Mouse (Mus musculus): ENCODE measurements around the gene Slc16a6. TPM values are rescaled to one million over a fixed set of nuclear protein-coding genes. Genes with fewer than 3 reads are reported as not detected.
A peak's percentile ranks its signal among the peaks of the same experiment; 100 is the strongest.

Slc16a6 gene
- total and polyA plus RNA-seq, 3 experiments = 14.1 to 24.2 (median 20.9) TPM

DNA sequence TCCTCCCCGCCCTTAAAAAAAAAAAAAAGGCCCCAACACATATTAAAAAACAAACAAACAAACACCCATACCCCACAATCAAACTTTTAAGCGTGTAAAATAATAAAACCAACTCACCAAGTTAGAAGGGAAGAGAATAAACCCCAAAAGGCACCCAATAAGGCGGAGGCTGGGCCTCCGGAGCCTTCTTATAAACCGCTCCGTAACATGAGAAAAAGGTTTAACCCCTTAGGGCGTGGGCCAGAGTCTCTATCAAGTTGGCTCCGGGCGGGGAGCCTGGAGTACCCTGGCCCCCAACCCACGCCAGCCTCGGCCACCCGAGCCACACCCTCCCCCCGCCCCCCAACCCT, 602 bp downstream of the Slc16a6 start:
- H3K9me3 ChIP-seq (replicated peaks; ENCODE audit: low read length) = no peaks in the 10 kb centered on the region
- peaks cover 0 to 5% of the 10 kb centered on the region in 2 experiments for H3K36me3 ChIP-seq (replicated peaks in 1 of 2; ENCODE audit: control insufficient read depth in 1 of 2, insufficient read depth in 1 of 2, low read length in 1 of 2)
- H3K27me3 ChIP-seq (replicated peaks) = no peaks in the 10 kb centered on the region
- peak overlapping the region; percentile 97 for H3K9ac ChIP-seq (ENCODE audit: insufficient read depth, low read depth)
- in situ Hi-C loops (cut with MboI; ENCODE audit: low pct_ligation_motif_present, low pct_unique_long_range_greater_than_20kb, low sequenced_read_pairs) = no loop called here
- peak overlapping the region; percentile 79 for H3K4me2 ChIP-seq (ENCODE audit: insufficient read depth, low read depth, poor library complexity, severe bottlenecking)
- dilution Hi-C loops (cut with MboI; ENCODE audit: extremely low pct_ligation_motif_present, extremely low pct_unique_long_range_greater_than_20kb, low sequenced_read_pairs) = no loop called here
- TF ChIP-seq ZC3H11A (IDR thresholded peaks at IDR 0.05; ENCODE audit: low read depth, low read length) (no peak), SIN3A (IDR thresholded peaks at IDR 0.05; ENCODE audit: low read length) (peak; percentile 44; the same call in 1 of the 2 replicates), UBTF (IDR thresholded peaks at IDR 0.05; ENCODE audit: low read depth, low read length) (peak; percentile 29), TBP (conservative IDR thresholded peaks at IDR 0.05; ENCODE audit: low read depth, low read length) (0 out of 2 replicates have a peak, but pooled peaks have one; percentile 42), SMC3 (IDR thresholded peaks at IDR 0.05; ENCODE audit: low read depth, low read length) (0 out of 2 replicates have a peak, but pooled peaks have one; percentile 1), POLR2A (IDR thresholded peaks at IDR 0.05; ENCODE audit: low read depth, low read length) (no peak), ZNF384 (IDR thresholded peaks at IDR 0.05; ENCODE audit: low read depth, low read length) (no peak; the same call in none of the 2 replicates)
- H3K4me1 ChIP-seq (ENCODE audit: control insufficient read depth in 1 of 2, insufficient read depth in 2 of 2) = peaks cover 11 to 68% of the 10 kb centered on the region in 2 experiments; a peak in 3 of 4 replicates
- H3K27ac ChIP-seq (ENCODE audit: insufficient read depth, low read depth) = no peak overlapping the region
- no peak for DNase-seq (ENCODE audit: extremely low read depth)
- peak overlapping the region; percentile 72 to 95 (median 76) for H3K4me3 ChIP-seq (replicated peaks in 1 of 3; ENCODE audit: low read depth in 2 of 3, low read length in 2 of 3, poor library complexity in 1 of 3)
- peaks cover 5% of the 10 kb centered on the region; the same call in 1 of the 2 replicates for H3K79me2 ChIP-seq (replicated peaks; ENCODE audit: control insufficient read depth, extremely low read depth, insufficient read depth, poor library complexity, severe bottlenecking)

DNA sequence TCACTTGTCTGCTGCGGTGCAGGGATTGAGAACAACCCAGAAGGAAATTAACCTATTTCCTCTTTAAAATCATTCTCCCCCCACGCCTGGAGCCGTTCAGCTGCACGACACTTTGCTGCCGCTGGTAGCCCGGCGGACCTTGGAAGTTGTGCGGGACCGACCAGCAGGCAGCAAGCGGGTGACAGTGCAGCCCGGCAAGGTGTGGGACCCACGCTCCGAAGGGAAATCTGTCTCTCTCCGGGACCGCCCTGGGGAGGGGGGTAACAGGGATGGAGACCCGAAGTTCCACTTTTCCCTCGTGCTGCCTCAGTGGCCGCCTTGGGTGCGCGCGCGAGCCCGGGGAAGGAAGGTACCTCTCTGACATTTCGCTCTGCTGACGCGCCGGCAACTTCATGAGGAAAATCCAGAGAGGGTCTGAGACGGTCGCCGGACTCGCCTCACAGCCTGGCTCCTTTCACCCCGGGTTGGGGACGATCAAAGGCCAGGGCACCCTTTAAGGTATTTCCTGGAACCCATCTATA, 1.2 kb downstream of the Slc16a6 start:
- peak overlapping the region; percentile 97 for H3K9ac ChIP-seq (ENCODE audit: insufficient read depth, low read depth)
- H3K27me3 ChIP-seq (replicated peaks) = no peaks in the 10 kb centered on the region
- TF ChIP-seq POLR2AphosphoS2 (IDR thresholded peaks at IDR 0.05; ENCODE audit: low read depth, low read length) (no peak), USF1 (IDR thresholded peaks at IDR 0.05; ENCODE audit: low read depth, low read length) (no peak), TCF12 (IDR thresholded peaks at IDR 0.05; ENCODE audit: low read depth, low read length) (no peak), E2F4 (IDR thresholded peaks at IDR 0.05; ENCODE audit: insufficient replicate concordance, low read depth, low read length) (no peak), MAZ (IDR thresholded peaks at IDR 0.05; ENCODE audit: low read depth, low read length) (no peak), SMC3 (IDR thresholded peaks at IDR 0.05; ENCODE audit: low read depth, low read length) (no peak), PAX5 (IDR thresholded peaks at IDR 0.05; ENCODE audit: low read length) (no peak), ETS1 (conservative IDR thresholded peaks at IDR 0.05; ENCODE audit: low read depth, low read length) (no peak), MXI1 (IDR thresholded peaks at IDR 0.05; ENCODE audit: low read depth, low read length) (peak; percentile 44; the same call in 1 of the 2 replicates), RAD21 (IDR thresholded peaks at IDR 0.05; ENCODE audit: low read depth, low read length) (no peak; the same call in 1 of the 2 replicates), GABPA (IDR thresholded peaks at IDR 0.05; ENCODE audit: insufficient replicate concordance, low read depth, low read length) (no peak), ZMIZ1 (IDR thresholded peaks at IDR 0.05; ENCODE audit: low read depth, low read length) (no peak), UBTF (IDR thresholded peaks at IDR 0.05; ENCODE audit: low read depth, low read length) (peak; percentile 59), MAFK (IDR thresholded peaks at IDR 0.05; ENCODE audit: insufficient replicate concordance, low read length) (no peak), KAT2A (IDR thresholded peaks at IDR 0.05; ENCODE audit: insufficient replicate concordance, low read length) (no peak), SIN3A (IDR thresholded peaks at IDR 0.05; ENCODE audit: low read length) (peak; percentile 79; the same call in 1 of the 2 replicates), RCOR1 (conservative IDR thresholded peaks at IDR 0.05; ENCODE audit: low read depth, low read length) (no peak), EP300 (IDR thresholded peaks at IDR 0.05; ENCODE audit: low read length) (no peak), HCFC1 (IDR thresholded peaks at IDR 0.05; ENCODE audit: low read depth, low read length) (0 out of 2 replicates have a peak, but pooled peaks have one; percentile 16)
- peaks cover 0 to 9% of the 10 kb centered on the region in 2 experiments for H3K36me3 ChIP-seq (replicated peaks in 1 of 2; ENCODE audit: control insufficient read depth in 1 of 2, insufficient read depth in 1 of 2, low read length in 1 of 2)
- H3K79me2 ChIP-seq (replicated peaks; ENCODE audit: control insufficient read depth, extremely low read depth, insufficient read depth, poor library complexity, severe bottlenecking) = peaks cover 5% of the 10 kb centered on the region; the same call in 1 of the 2 replicates
- H3K27ac ChIP-seq (ENCODE audit: insufficient read depth, low read depth) = peak overlapping the region; percentile 19
- peak overlapping the region; percentile 79 for H3K4me2 ChIP-seq (ENCODE audit: insufficient read depth, low read depth, poor library complexity, severe bottlenecking)
- dilution Hi-C loops (cut with MboI; ENCODE audit: extremely low pct_ligation_motif_present, extremely low pct_unique_long_range_greater_than_20kb, low sequenced_read_pairs) = no loop called here
- no peaks in the 10 kb centered on the region for H3K9me3 ChIP-seq (replicated peaks; ENCODE audit: low read length)
- peak; percentile 51 for DNase-seq (ENCODE audit: extremely low read depth)
- H3K4me1 ChIP-seq (ENCODE audit: control insufficient read depth in 1 of 2, insufficient read depth in 2 of 2) = peaks cover 11 to 68% of the 10 kb centered on the region in 2 experiments; a peak in 3 of 4 replicates
- in situ Hi-C loops (cut with MboI; ENCODE audit: low pct_ligation_motif_present, low pct_unique_long_range_greater_than_20kb, low sequenced_read_pairs) = no loop called here
- H3K4me3 ChIP-seq (replicated peaks in 1 of 3; ENCODE audit: low read depth in 2 of 3, low read length in 2 of 3, poor library complexity in 1 of 3) = peak overlapping the region; percentile 72 to 95 (median 76)
